Mouse (Mus musculus): ENCODE results near the gene Clstn2.

Gene Clstn2

DNA sequence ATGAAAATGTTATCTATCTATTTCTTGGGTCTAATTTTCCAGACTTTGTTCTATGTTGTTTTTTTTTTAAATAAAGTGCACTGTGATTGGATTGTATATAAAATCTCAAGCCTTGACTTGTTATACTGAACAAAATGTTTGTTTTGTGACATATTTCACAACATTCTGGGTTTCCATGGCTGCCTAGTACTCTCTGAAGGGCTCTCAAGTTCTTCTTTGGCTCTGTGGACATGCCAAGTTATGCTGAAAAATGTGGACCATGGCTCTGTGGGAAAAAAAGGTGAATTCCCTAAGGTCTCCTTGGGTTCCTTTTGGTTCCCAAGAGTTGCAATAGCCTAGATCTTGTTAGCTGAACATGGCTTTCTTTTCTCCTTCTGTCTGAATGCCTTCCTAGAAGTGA is 353.1 kb downstream of the Clstn2 start:
- no peak for DNase-seq (ENCODE audit: low read depth)

DNA sequence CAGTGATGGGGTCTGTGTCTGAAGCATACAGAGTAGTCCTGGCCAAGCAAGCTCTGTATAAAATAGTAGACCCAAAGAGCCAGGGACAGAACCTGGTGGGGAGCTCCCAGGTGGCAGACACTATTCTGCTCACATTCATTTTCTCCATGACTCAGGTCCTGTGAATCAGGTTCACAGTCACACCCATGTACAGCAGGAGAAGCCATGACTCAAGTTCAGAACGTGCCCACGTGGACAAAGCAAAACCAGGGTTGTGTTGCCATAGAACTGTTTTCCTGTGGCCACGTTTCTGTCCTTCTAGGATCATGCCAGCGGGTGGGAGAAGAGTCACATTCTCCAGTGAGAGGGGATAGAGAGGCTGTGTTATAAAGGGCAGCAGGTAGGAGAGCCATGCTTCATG is 353.9 kb downstream of the Clstn2 start:
- DNase-seq (ENCODE audit: low read depth): no peak

DNA sequence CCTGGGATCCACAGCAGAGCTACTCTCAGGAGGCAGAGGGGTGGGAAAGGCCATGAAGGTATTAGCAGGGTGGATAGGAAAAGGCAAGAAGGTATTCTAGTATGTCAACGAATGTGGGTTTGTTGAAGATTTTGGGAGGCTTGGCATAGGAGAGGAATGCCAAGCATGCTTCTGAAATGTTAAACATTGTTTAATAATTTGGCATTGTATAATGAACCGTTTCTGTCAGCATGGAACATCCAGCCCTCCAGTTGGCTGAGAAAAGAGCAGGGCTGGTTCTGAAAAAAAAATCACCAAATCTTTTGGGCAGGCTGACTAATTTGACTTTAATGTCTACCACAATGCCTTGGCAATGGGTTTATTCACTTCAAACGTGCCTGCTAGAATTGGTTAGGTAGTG is 355.9 kb downstream of the Clstn2 start:
- DNase-seq (ENCODE audit: low read depth): no peak

DNA sequence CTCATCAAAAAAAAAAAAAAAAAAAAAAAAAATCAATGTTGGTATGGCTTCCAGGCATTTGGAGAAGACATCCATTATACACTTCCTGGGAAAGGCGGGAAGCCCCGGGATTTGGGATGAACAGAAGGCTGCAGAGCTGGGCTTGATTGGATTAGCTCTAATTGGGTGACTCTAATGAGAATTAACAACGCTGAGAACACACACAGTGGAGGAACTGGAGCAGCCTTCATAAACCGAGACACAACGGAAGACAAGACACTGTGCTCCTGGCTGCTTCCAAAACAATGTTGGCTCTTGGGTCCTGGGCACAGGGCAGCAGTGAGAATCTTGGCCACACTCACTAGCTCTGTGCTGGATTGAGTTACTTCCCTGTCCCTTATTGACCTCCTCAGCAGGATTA is 360.3 kb downstream of the Clstn2 start:
- DNase-seq (ENCODE audit: low read depth): no peak

DNA sequence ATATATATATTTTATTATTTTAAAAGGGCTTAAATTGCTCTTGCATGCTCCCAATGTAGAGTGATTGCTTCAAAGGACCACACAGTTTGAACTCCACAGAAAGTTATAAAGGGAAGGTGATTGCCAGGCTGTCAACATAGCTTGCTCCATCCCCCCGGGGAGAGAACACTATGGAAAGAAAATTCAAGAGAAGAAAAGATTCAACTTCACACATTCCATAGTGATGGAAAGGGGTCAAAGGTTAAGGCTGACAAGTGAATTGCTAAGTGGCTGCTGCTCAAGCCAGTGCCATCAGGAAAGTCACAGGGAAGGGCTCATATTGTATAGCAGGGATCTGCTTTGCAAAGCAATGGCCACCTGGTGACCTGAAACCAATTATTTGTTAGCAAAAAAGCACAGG is 360.8 kb downstream of the Clstn2 start:
- no peak for DNase-seq (ENCODE audit: low read depth)

DNA sequence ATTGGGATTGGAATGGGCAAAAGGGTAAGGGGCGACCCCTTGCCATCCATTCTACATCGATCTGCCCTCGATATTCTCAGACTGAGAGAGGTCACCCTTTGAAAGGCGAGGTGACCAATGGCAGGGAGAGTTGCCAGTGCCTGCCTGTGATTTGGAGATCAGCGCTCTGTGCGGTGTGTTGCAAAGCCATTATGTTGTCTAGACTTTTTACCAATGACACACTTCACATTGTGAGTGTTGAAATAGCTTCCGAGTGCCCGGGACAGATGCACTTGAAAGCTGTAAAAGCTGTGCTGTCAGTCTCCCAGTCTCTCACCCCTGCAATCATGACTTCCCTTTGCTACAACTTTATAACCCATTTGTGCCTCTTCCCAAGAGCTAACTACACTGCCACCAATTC is 362.3 kb downstream of the Clstn2 start:
- no peak for DNase-seq (ENCODE audit: low read depth)

DNA sequence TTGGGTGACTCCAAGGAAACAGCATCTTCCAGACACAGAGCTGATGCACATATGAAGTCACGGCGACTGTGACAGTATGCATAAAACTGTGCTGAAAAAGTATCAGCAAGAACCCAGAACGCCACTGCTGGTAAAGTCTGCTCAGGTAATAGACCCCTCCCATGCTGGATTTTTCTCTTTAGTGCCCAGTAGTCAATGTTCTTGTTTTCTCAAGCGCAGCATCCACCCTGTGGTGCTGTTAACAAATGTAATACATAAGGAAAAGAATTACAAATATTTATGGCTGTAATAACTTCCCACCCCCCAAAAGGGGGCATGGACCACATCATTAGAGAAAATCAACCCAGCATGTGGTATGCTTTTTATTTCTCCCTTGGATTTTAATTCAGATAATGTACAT is 372.0 kb downstream of the Clstn2 start:
- no peak for DNase-seq (ENCODE audit: low read depth)

DNA sequence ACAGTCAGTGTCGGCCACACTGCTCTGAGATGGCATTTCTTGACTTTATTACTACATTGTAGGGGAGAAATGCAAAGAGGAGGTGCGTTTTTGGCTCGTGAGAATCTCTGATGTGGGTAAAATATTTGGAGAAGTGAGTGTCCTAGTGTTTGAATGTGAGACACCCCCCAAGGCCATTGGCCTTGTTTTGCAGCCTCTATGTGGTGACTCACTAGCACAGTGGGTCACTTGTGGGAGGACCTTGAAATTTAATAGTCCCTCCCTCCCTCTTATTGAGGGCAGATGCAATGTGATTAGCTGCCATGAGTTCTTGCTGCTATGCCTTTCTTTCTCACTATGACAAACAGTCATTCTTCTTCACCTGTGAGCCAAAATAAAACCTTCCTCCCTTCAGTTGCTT is 374.2 kb downstream of the Clstn2 start:
- DNase-seq (ENCODE audit: low read depth): no peak

DNA sequence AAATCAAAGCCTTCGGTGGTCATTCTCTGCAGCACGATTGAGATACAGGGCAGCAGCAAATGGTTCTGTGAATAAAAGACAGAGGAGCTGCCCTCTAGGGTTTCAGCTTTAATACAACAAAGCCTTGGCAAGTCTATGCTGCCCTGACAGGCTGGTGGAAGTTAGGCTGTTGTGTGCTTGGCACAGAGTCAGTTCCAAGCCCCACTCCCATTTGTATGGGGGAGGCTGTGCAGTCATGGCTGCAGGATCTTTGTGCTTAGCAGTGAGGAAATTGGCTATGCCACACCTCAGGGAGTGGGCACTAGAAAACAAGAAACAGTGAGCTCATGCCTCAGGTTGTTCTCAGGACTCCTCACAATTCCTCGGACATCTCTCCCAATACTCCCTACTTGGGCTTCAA is 384.6 kb downstream of the Clstn2 start:
- DNase-seq (ENCODE audit: low read depth): no peak

DNA sequence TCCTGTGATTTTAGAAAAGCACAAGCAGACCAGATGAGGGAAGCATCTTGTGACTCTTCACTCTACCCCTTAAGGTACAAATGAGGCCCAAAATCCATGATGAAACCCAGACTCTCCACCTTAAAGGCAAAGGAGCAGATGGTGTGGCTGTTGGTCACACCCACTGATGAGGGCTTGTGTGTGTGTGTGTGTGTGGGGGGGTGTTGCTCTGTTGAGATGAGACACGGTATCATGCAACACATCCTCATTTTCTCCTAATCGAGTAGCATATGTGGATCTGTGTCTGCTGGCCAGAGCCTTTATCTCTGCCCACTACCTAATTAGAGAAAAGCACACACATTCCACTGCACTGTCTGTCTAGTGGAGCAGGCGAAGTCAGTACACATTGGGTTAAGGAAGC is 387.2 kb downstream of the Clstn2 start:
- no peak for DNase-seq (ENCODE audit: low read depth)

DNA sequence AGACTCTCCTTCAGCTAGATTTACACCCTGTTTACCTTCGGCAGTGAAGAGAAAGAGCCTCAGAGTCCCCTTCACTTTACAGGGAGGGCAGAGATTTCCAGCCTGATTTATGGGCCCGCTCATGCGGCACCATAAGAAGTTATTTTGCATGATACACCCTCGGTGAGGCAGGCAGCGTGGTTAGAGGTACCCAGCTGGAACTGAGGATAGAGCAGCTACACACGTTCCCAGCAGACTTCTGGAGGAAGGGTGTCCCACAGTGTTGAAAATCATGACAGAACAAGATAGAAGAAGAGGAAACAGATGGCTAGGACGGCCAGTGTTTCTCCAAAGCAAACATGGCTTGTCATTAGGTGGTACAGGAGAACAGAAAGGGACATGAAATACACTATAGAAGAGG is 390.6 kb downstream of the Clstn2 start:
- DNase-seq (ENCODE audit: low read depth): no peak

DNA sequence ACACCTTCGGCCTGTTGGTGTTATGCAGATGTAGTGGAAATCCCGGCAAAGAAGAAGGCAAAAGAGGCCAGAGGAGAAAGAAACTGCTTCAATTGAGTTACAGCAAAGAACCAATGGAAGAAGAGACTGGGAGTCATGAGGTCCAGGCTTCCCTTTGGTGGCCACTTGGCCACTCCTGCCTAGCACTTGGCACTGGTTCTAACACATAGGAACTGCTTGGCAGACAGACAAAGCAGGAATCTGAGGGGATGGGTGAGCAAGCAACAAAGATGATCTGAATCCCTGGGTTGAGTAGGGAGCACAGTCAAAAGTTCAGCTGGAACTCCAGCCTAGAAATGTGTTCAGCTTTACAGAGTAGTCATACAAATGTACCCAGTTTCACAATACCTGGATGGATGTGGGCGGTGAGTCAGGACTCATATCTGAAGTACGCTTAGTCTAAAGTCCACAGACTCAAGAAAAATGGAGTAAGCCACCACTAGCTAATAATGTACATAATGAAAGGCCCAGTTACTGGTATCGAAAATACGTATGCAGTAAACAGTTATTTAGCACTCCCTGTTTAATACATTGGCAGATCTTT is 392.9 kb downstream of the Clstn2 start:
- no peak for DNase-seq (ENCODE audit: low read depth)

DNA sequence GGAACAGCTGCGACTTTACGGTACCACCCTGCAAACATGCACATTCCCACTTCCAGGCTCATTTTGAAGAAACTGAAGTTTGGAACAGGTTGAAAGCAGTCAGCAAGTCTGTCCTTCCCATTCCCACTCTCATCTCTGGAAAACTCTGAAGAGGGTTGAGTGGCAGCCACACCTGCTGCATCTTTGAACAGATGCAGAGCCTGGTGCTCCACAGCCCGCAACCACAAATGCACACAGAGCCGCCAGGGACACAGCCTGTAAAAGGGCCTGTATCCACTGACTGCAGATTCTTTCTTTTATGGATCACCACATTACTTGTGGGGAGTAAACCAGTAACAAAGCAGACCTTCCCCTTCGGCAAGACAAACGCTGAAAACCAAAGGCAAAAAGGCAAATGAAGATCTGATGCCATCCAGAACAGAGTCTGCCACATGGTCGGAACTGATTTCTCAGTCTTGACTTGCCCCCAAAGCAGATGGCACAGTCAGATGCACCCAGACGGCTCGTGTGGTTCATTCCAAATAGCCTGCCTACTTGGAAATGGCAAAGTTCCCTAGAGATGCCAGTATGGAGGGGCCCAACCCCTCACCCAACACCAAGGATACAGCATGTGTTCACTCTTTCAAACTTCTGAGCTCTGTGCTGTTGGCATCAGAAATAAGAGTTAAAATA is 394.2 kb downstream of the Clstn2 start:
- DNase-seq (ENCODE audit: low read depth): no peak

DNA sequence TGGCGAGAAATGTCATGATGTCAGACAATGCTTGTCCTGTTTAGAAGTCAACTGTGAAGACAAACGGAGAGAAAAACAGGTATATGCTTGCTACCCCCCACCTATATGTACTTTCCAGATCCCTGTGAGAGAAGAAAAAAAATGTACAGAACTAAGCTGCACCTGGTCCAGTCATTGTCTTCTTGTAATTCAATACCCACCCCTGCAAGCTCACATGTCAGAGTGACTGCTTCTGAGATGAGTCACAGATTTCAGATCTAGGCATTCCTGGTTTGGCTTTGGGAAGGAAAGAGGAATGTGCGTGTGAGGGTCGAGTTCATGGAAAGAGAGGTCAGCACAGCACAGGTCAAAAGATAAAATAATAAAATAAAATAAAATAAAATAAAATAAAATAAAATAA is 397.6 kb downstream of the Clstn2 start:
- no peak for DNase-seq (ENCODE audit: low read depth)

DNA sequence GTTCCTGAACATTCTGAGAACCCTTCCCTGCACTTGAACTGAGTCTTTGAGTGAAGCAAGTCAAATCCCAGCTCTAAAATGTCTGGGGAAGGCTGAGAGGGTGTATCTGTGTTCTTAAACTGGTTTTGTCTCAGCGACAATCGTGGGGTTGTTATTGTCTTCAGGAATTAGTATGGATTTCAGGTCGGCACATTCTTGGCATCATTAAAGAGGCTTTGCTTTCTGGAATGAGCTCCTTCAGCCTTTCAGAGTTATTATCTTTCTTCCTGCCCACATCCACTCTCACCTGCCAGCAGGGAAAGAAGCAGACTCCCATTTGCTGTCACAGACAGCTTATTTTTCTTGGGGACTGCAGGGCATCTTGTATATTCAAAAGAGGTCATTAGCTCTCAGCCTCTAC is 398.1 kb downstream of the Clstn2 start:
- no peak for DNase-seq (ENCODE audit: low read depth)

DNA sequence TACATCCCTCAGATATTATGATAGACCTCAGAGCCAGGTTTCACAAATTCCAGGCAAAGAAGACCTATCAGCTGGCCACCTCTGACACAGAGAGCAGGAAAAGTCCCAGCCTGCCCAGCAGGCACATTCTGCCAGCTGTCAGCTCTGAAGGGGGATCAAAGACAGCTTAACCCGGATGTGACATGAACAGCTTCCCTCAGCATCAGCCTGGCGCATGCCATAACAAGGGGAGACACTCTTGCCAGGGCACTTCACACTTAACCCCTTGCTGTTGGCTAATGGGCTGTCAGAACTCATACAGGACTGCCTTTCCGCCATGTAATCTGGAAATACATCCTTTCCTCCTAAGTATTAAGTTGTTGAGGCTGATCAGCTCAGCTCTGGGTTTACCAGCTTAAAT is 403.8 kb downstream of the Clstn2 start:
- no peak for DNase-seq (ENCODE audit: low read depth)

DNA sequence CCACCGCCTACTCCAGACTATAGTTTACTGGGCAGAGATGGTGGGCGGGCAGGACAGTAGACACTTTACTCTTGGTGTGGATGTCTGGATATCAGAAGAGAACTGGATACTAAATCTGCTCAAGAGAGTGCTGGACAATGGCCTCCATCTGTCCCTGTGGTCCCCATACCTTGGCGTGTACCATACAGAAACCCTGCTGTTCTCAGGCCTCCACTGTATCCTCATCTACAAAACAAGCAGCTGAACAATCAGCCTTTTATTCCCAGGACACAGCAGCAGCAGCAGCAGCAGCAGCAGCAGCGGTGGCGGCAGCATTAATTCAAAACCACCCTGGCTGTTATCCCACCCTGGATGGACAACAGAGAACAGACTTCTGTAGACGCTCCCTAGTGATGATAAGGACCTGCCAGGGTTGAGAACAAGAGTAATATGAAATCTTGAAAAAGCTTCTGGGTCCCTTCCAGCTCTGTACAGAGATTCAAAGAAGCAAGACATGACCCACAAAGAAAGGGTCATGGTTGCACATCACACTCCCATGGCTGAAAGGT is 404.5 kb downstream of the Clstn2 start:
- DNase-seq (ENCODE audit: low read depth): no peak

DNA sequence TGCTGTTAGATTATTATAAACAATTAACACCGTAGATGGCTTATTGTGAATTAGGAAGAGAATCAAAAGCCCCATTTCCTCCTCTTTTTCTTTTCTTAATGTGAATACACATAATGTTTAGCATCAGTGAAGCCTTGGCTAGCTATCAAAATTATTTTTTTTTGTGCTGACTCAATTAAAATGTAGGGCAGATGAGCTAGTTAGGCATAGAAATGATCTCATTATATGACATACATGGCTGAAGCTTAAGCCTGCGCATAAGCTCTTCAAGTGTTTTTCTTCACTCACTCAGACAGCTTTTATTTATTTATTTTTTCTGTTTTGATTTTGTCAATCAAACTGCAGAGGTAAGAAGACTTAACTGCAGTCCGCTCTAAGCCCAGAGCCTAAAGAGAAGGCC is 405.1 kb downstream of the Clstn2 start:
- DNase-seq (ENCODE audit: low read depth): no peak

DNA sequence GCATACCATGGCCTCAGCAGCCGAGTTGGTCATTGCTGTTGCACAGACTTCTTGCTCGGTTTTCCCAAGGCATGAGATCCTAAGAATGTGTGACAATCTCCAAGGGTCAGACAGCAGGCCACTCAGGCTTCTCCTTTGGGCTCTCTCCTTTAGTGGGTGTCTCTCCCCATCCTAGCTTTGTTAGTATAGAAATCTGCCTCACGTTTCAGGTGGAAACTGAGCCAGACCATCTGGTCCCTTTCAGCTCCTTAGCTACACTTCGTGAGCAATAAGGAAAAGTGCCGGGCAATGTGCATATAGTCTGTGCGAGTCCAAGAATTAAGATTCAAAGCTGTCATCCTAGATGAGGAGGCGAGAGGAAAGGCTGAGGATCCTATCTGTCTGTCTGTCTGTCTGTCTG is 422.4 kb downstream of the Clstn2 start:
- DNase-seq (ENCODE audit: low read depth): no peak

DNA sequence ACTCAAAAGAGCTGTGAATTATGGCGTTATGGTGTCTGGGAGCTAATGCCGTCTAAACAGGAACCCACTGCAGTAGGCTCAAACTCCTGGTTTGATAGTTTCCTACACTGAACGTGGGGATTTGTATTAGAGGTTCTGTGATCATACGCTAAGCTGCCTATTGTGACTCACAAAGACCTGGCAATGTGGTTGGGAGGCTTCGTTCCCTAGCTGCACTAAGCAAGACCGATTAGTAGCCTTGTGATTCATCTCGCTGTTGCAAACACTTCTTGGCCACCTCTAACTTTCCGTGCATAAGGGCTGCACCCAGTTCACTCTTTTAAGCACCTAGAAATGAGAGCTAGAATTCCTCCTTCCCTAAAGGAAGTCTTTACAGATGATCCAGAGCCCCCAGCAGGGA is 429.3 kb downstream of the Clstn2 start:
- no peak for DNase-seq (ENCODE audit: low read depth)

DNA sequence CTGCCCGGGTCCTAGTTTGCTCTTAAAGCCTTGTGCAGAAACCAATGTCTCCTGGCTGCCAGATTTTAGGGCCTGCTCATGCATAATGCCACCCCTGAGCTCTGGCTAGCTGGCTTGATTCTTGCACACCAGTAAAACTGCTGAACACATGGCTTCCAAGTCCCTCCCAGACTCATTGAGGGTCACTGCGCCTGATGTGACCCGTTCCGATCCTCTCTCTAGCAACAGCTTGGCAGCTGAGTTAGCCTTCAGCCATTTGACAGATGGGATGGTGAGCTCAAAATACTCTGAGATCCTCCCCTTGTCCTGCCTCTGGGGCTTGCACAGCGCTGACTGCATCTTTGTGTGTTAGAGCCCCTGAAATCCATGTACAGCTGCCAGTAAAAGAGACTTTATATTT is 430.5 kb downstream of the Clstn2 start:
- no peak for DNase-seq (ENCODE audit: low read depth)

DNA sequence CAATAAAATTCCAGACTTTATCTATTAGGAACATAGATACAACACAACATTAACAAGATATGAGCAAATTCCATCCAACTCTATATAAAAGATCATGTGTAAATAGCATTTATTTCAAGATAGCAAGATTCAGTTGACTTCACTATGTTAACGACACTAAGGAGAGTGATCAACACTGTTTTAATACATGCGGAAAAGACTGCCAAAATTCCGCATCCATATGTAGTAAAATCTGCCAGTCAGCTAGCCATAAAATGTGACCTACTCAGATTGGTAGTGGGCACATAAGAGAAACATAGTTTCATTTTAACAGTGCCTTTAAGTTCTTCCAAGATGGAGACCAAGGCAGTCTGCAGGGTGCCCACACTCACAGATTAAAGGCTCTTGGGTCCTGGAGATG is 434.0 kb downstream of the Clstn2 start:
- DNase-seq (ENCODE audit: low read depth): no peak

DNA sequence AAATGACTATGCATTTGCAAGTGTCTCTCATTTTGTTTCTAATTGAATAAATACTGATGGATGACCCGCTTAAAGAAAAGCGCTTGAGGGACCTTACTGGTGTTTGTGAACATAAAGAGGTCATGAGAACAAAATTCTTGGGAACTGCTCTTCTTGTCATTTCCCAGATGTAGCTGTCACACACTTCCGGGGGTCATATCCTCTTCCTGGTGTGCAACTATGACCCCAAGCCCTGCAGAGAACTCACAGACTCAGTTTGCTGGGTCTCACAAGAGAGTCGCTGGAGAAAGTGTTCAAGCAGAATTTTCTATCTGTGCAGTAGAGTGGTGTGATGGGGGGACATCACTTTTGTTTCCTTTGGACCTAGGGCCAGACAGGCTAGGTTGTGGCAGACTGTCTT is 442.3 kb downstream of the Clstn2 start:
- no peak for DNase-seq (ENCODE audit: low read depth)

DNA sequence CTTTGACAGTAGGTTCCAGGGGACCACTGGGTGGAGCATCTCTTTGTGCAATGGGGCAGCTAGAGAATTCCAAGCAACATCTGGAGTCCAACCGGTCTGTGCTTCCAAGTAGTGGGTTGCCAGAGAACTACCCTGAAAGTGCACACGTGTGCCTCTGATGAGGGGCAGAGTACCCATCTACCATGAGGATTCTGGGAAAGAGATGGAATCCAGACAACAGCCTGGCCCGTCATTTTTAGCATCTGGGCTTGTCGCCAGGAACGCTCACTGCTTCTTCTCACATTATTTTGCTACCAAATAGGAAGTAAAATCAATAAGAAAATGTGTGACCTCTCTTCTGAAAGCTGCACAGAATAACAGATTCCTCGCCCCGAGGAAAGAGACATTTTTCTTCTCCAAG is 462.1 kb downstream of the Clstn2 start:
- DNase-seq (ENCODE audit: low read depth): no peak

All from c-Kit-positive CD71-negative TER-119-negative erythroid progenitor cells, embryonic 14.5 days (primary cell).